In genomic region chr1:181841864-181842672, GRCm38 (mm10) we compare ENCODE assay signal across 1 mouse cellular context.
TF ChIP-seq lines count a peak whose summit lies in the region.

No protein-coding gene starts in this region.

TF ChIP-seq in MEL, 35 proteins besides CTCF, POLR2A, EP300 and RAD21 (continued from another document):
- TF ChIP-seq UBTF (IDR thresholded peaks at IDR 0.05; ENCODE audit: borderline replicate concordance, insufficient read depth, low read depth, low read length) (0 out of 2 replicates have a peak, but pooled peaks have one; percentile 41), CHD1 (IDR thresholded peaks at IDR 0.05; ENCODE audit: low read depth, low read length) (no peak), CHD2 (IDR thresholded peaks at IDR 0.05; ENCODE audit: low read length) (no peak; the same call in 1 of the 2 replicates), MYC (IDR thresholded peaks at IDR 0.05; ENCODE audit: low read depth, low read length) (0 out of 2 replicates have a peak, but pooled peaks have one; percentile 34), SIN3A (IDR thresholded peaks at IDR 0.05; ENCODE audit: low read length) (peak; percentile 52), MYB (IDR thresholded peaks at IDR 0.05; ENCODE audit: low read depth, low read length) (no peak)
